Mouse (Mus musculus): ENCODE data around the gene Ube2i. TPM values are rescaled to one million over a fixed set of nuclear protein-coding genes. Genes with fewer than 3 reads are reported as not detected.

Ube2i gene
- polyA plus RNA-seq, 1 experiment = 607 TPM

DNA sequence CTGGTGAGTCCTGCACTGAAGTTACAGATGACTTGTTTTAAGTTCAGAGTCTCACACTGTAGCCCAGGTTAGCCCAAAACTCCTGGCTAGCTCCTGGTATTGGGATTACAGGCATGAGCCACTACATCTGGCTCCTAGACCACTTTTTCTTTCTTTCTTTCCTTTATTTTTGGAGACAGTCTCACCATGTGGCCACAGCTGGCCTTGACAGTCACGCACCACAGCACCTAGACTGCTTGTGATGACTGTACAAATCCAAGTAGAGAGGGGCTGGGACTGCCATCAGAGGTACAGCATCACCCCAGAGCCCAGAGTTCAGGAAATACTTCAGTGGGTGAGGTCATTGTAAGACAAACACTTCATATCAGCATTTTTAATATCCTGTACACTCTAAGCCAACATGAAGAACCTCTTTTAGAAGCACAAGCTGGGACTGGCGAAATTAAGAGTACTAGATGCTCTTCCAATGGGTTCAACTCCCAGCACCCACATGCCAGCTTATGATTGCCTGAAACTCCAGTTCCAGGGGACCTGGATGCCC lies 3.6 kb downstream of the Ube2i start:
- TF ChIP-seq GATA1 (IDR thresholded peaks at IDR 0.05; ENCODE audit: low read length) = no peak

DNA sequence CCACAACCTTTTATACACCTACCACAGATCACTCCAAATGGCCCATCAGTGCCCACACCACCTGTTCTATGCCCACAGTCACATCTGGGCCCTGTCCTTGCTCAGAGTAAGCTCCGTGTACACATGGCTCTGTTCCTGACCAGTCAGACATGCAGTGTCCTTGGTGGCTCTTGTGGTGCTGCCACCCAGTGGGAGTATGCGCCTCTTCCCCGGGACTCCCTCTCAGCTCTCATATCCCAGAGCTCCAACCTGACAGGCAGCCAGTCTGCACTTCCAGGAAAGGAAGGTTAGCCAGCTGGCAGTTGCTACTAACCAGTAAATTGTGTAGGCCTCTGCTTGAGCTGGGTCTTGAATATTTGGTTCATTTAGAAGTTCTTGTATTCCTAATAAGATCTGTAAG lies 10.0 kb downstream of the Ube2i start:
- no peak for TF ChIP-seq GATA1 (IDR thresholded peaks at IDR 0.05; ENCODE audit: low read length)

GRCm38 (mm10) chr17:25257804-25258261 lies 16.6 kb downstream of the Ube2i start:
- no peak for TF ChIP-seq GATA1 (IDR thresholded peaks at IDR 0.05; ENCODE audit: low read length)

DNA sequence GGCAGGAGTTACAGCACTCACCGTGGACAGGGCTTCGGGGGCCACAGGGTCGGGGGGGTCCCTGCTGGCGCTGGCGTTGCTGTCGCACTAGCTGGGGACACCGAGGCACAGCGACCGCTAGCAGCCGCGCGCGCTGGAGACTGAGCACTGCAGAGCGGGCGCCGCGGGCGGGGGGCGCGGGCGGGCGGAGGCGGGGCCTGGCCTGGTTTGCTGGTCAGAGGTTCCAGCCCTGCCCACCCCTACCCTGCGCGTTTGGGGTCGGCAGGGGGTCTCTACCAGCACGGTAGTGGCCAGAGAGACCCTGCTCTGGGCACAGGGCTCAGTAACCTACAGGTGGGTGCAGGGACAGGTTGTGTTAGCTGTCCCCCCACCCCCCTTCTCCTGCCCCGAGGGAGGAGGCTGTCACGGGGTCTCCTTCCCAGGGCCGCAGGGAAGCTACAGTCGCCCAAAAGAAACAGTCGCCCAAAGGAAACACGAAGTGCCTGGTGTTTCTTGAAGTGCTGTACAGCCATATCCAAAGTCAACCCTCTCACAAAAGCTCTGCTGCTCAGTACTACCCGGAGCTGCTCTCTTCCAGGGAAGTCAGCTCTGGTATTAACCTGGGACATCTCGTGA lies 18.2 kb downstream of the Ube2i start, which contains the start of gene Baiap3:
Gene Baiap3, minus strand, starts transcription at position 225 of the 615 bp plus-strand sequence.
- no peak for TF ChIP-seq GATA1 (IDR thresholded peaks at IDR 0.05; ENCODE audit: low read length)

GRCm38 (mm10) chr17:25255110-25255509 lies 19.3 kb downstream of the Ube2i start:
- no peak for TF ChIP-seq GATA1 (IDR thresholded peaks at IDR 0.05; ENCODE audit: low read length)

GRCm38 (mm10) chr17:25253760-25254159 lies 20.7 kb downstream of the Ube2i start:
- no peak for TF ChIP-seq GATA1 (IDR thresholded peaks at IDR 0.05; ENCODE audit: low read length)

DNA sequence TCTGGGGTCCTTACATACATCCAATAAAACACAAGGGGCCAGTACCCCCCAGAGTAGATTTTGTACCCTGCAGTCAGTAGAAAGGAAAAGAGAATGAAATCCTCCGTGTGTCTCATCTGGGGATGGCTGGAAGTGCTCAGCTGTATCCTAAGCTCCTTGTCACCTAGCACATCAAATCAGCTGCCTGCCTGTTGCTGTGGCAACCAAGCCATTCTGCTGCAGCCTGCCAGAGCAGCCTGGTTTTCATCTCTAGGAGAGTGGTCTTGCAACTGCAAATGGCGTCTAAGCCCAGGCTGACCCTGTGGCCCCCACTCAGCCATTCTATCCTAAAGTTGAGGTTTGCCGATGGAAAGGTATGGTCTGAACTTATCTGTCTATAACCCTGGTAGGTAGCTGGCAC lies 21.8 kb downstream of the Ube2i start:
- no peak for TF ChIP-seq GATA1 (IDR thresholded peaks at IDR 0.05; ENCODE audit: low read length)

GRCm38 (mm10) chr17:25250181-25250835 lies 24.1 kb downstream of the Ube2i start:
- no peak for TF ChIP-seq GATA1 (IDR thresholded peaks at IDR 0.05; ENCODE audit: low read length)

DNA sequence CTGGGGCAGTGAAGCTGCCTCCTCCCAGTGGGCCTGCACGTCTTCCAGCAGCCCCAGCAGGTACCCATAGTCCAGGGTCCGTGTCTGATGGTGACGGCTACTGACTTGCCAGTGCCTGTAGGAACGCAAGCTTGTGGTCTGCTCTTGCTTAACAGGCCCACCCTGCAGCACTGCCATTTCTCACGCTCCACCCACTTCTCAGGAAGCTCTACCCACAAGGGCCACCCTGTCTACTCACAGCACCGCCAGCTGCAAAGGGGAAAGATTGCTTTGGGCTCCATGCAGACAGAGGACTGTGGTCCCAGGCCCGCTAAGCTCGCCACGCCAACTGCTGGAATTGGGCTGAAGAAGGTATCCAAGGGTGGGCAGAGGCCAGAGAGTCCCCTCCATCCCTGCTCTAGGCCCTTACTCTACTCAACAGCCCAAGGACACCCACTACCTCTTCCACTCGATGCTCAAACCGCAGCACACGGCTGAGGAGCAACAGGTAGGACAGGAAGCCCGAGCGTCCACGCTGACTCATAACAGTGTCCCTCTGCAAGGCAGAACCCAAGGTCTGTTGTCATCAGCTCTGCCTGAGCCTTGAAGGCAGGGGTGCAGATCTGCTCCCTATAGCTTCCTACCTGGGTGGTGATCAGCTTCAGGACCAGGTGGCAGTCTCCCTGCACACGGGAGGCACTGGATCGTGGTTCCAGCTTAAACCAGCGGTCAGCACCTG lies 26.2 kb downstream of the Ube2i start:
- no peak for TF ChIP-seq GATA1 (IDR thresholded peaks at IDR 0.05; ENCODE audit: low read length)

- TF ChIP-seq GATA1 (IDR thresholded peaks at IDR 0.05; ENCODE audit: low read length) = no peak
Measured at GRCm38 (mm10) chr17:25244239-25244638, 30.2 kb downstream of the Ube2i start.

DNA sequence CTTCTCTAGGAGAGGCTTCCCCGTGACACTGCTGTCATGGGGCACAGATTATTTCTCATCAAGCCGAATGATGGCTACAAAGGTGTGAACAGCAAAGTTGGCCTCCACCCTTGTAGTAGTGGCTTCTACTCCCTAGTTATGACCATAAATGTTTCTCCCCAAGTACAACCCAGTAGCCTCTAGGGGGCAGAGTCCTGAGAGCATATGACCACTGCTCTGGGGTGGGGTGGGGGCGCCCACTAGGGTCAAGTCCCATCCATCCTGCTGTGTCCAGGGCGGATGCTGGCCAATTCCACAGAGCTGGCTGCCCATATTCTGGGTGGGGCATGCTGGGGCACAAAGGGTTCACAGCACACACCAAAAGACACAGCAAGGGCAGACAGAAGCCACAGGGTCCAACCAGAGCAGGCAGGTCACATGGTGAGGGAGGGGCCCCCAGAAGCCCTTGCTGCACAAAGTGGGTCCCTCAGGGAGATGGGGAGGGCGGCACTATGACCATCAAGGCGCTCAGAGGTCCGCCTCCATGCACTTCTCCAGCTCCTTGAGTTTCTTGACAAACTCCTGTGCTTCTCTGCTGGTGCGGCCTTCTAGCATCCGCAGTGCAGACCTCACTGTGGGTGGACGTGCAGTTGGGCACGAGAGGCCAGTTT lies 31.2 kb downstream of the Ube2i start:
- TF ChIP-seq GATA1 (IDR thresholded peaks at IDR 0.05; ENCODE audit: low read length) = no peak

DNA sequence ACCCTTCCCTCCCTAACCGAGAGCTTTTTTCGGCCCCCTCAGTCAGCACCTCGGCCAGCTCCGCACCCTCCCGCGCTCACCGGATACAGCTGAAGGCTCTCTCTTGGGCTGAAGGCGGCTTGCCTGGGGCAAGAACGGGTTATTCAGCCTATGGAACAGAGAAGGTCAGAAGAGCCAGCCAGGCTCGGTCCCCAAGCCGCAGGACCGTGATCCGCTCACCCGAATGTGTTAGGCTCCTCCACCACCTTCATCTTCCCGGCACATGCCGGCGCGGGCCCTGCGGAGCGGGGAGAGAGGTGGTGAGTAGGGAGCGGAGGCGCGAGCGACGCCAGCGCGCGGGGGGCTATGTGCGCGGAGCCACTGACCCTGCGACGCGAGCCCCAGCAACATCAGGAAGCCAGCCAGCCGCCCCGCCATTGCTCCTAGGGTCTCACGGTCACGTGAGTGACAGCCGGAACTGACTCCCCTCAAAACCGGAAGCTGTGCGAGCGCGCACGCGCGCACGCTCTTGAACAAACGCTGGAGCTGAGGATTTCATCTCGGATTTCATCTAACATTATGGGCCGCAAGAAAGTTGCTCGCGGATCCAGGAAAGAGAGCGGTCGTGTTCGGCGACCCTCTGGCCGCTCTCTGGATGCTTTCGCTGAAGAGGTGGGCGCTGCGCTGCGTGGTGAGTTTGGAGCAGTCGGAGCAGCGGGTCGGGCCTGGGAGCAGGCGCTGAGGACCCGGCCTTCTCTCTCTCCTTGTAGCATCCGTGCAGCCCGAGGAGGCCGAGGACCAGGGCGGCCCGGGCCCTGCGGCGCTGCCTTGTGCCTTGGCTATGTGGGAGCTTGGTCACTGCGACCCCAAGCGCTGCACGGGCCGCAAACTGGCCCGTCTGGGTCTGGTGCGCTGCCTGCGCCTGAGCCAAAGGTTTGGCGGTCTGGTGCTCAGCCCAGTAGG lies 34.5 kb downstream of the Ube2i start, which contains the start of the genes Gnptg and Tsr3:
Gene Gnptg, minus strand, starts transcription at position 430 of the 942 bp plus-strand sequence.
Gene Tsr3, plus strand, starts transcription at position 476 of the 942 bp plus-strand sequence.
- no peak for TF ChIP-seq GATA1 (IDR thresholded peaks at IDR 0.05; ENCODE audit: low read length)

DNA sequence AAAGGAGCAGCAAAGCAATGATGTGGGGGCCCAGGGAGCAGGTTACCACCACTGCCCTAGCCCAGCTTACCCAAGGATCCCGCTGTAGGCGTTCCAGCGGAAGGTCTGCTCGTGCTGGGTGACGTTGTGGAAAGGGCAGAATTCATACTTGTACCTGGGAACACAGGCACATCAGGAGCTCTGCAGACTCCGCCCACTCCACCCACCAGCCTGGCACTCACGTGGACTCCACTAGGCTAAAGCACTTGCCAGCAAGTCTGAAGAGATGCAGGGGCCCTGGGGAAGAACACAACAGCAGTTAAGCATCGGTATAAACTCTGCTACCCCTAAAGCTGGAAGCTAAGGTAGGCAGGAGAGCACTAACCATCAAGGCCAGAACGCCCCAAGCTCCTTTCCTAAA lies 38.8 kb downstream of the Ube2i start:
- TF ChIP-seq GATA1 (IDR thresholded peaks at IDR 0.05; ENCODE audit: low read length) = no peak

DNA sequence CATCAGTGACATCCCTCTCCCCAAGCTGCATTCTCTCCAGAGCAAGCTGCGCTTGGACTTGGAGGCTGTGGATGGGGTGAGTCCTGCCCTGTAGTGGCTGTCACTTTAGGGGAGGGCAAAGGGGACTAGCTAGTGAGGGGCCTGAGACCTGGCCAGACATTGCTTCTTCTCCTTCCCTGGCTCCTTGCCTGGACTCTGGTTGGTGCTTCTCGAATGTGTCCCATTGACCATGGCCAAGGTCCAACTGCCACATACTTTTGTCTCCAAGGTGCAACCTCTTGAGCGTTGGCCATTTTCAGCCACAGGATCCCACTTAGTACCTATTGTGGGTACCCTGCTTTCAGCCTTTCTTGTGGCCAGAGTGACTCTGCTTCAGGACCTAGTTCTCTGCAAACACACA lies 43.7 kb downstream of the Ube2i start:
- TF ChIP-seq GATA1 (IDR thresholded peaks at IDR 0.05; ENCODE audit: low read length) = no peak

Measured in G1E-ER4 (cell line).